Mouse (Mus musculus) cerebellum, adult 9-11 months (tissue): ENCODE results near the gene Cyb5d1.
"Not testable (repeated sequence)": the region's sequence is repeated elsewhere in the genome, so short reads cannot be mapped to it uniquely, and the experiment has no call there.

Experiments used
- DNase-seq: peaks from one replicate; pipeline ENCODE4 v3.0.0; 2022

Cyb5d1 gene

GRCm38 (mm10) chr11:69403691-69404594 lies 8.5 kb upstream of the Cyb5d1 start:
- DNase-seq: no peak

- peak; percentile 62 for DNase-seq
Observed at GRCm38 (mm10) chr11:69401987-69402386, 6.6 kb upstream of the Cyb5d1 start.

GRCm38 (mm10) chr11:69401210-69401637 lies 5.8 kb upstream of the Cyb5d1 start:
- DNase-seq: peak; percentile 97

- DNase-seq: peak; percentile 64
Observed at GRCm38 (mm10) chr11:69400083-69400850, 4.8 kb upstream of the Cyb5d1 start.

- peak; percentile 67 for DNase-seq
Observed at GRCm38 (mm10) chr11:69399201-69400082, 4.0 kb upstream of the Cyb5d1 start.

- DNase-seq: peak; percentile 66
Observed at GRCm38 (mm10) chr11:69398486-69399200, 3.2 kb upstream of the Cyb5d1 start.

GRCm38 (mm10) chr11:69398059-69398458 lies 2.6 kb upstream of the Cyb5d1 start, which contains the start of gene Tmem88:
TSS of gene Tmem88 (minus strand) at chr11:69398234.
- DNase-seq: peak; percentile 75

GRCm38 (mm10) chr11:69397581-69398057 lies 2.2 kb upstream of the Cyb5d1 start:
- peak; percentile 73 for DNase-seq

- peak; percentile 72 for DNase-seq
Observed at GRCm38 (mm10) chr11:69396772-69397171, 1.3 kb upstream of the Cyb5d1 start.

GRCm38 (mm10) chr11:69395634-69396373 lies 373 bp upstream of the Cyb5d1 start:
- DNase-seq: peak; percentile 99

GRCm38 (mm10) chr11:69394591-69395167 lies 752 bp downstream of the Cyb5d1 start:
- not testable (repeated sequence) for DNase-seq

GRCm38 (mm10) chr11:69390400-69391034 lies 4.9 kb downstream of the Cyb5d1 start:
- DNase-seq: peak; percentile 64

GRCm38 (mm10) chr11:69389531-69390399 lies 5.7 kb downstream of the Cyb5d1 start:
- peak; percentile 56 for DNase-seq

- no peak for DNase-seq
Observed at GRCm38 (mm10) chr11:69388680-69389079, 6.8 kb downstream of the Cyb5d1 start.

GRCm38 (mm10) chr11:69386758-69387157 lies 8.7 kb downstream of the Cyb5d1 start:
- no peak for DNase-seq

- DNase-seq: no peak
Observed at GRCm38 (mm10) chr11:69384979-69385378, 10.5 kb downstream of the Cyb5d1 start.

GRCm38 (mm10) chr11:69382478-69383105 lies 12.8 kb downstream of the Cyb5d1 start:
- DNase-seq: no peak

- DNase-seq: peak; percentile 71
Observed at GRCm38 (mm10) chr11:69381356-69381755, 14.1 kb downstream of the Cyb5d1 start.

GRCm38 (mm10) chr11:69379600-69379999 lies 15.8 kb downstream of the Cyb5d1 start:
- no peak for DNase-seq
